Mouse (Mus musculus): ENCODE data around the gene Cops2. TPM values are rescaled to one million over a fixed set of nuclear protein-coding genes. Genes with fewer than 3 reads are reported as not detected.

The Cops2 gene
- total RNA-seq, 1 experiment: 114 TPM

DNA sequence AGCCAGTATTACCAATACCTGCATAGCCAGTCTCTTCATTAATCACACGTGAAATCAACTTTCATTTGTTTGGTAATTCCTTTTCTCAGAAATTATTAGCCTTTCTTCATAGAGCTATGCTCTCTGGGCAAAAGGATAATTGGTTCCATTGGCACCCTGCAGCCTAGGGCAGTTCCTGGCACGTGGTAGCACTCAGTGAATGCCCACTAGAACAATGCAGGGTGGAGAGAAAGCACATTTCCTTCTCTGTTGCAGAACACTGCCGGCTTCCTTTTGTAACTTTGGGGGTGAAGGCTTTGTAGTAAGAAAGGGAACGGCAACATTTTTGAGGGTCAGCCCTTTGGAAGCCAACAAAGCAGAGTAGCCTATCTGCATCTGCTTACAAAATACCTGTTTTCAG is 32.7 kb downstream of the Cops2 start:
- Histone ChIP-seq H3K4me3 (ENCODE audit: insufficient read depth in 1 of 2, low read depth in 1 of 2, low read length in 2 of 2, poor library complexity in 1 of 2, severe bottlenecking in 1 of 2) (no peak overlapping the region), H3K9me3 (ENCODE audit: control insufficient read depth, insufficient read depth, low read depth, low read length) (no peaks in the 10 kb centered on the region), H3K4me1 (ENCODE audit: control insufficient read depth in 2 of 2, insufficient read depth in 2 of 2, low read length in 2 of 2, poor library complexity in 1 of 2) (no peaks in the 10 kb centered on the region), H3K27ac (ENCODE audit: insufficient read depth, low read depth, low read length, poor library complexity, severe bottlenecking) (no peak overlapping the region), H3K9ac (ENCODE audit: insufficient read depth, low read depth, low read length, poor library complexity, severe bottlenecking) (no peak overlapping the region; the same call in 1 of the 2 replicates), H3K36me3 (ENCODE audit: control insufficient read depth, insufficient read depth, low read length, poor library complexity, severe bottlenecking) (no peaks in the 10 kb centered on the region)
- no peak for DNase-seq (ENCODE audit: low read depth, low spot score)
- TF ChIP-seq MAFK (IDR thresholded peaks at IDR 0.05; ENCODE audit: insufficient read depth, low read depth, low read length) (no peak), HCFC1 (IDR thresholded peaks at IDR 0.05; ENCODE audit: borderline replicate concordance, insufficient read depth, low read length) (no peak), ZC3H11A (IDR thresholded peaks at IDR 0.05; ENCODE audit: borderline replicate concordance, low read depth, low read length) (no peak), CHD2 (IDR thresholded peaks at IDR 0.05; ENCODE audit: low read depth, low read length) (no peak), ZNF384 (IDR thresholded peaks at IDR 0.05; ENCODE audit: low read depth, low read length) (no peak)
- in situ Hi-C loops (cut with MboI; ENCODE audit: low sequenced_read_pairs in 2 of 2, unreplicated experiment in 2 of 2): no loop called here

DNA sequence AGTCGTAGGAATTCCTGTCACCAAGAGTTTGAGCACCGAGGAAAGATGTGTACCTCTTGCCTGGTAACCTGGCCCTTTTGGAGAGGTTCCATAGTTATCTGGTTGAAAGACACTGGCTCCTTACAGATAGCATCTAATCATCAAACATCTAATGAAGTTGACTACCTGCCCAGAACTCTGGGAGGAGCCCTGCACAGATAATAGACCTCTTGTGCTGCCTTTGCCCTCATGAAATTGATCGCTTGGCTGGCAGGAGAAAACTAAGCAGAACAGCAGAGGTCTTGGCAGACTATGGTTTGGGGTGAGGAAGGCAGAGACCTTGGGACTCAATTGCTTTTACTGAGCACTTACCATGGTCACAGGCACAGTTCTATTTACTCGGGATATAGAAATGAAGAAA is 38.5 kb downstream of the Cops2 start:
- DNase-seq (ENCODE audit: low read depth, low spot score): no peak
- H3K27ac ChIP-seq (ENCODE audit: insufficient read depth, low read depth, low read length, poor library complexity, severe bottlenecking): no peak overlapping the region
- no peaks in the 10 kb centered on the region for H3K4me1 ChIP-seq (ENCODE audit: control insufficient read depth in 2 of 2, insufficient read depth in 2 of 2, low read length in 2 of 2, poor library complexity in 1 of 2)
- H3K36me3 ChIP-seq (ENCODE audit: control insufficient read depth, insufficient read depth, low read length, poor library complexity, severe bottlenecking): no peaks in the 10 kb centered on the region
- H3K9me3 ChIP-seq (ENCODE audit: control insufficient read depth, insufficient read depth, low read depth, low read length): no peaks in the 10 kb centered on the region
- H3K9ac ChIP-seq (ENCODE audit: insufficient read depth, low read depth, low read length, poor library complexity, severe bottlenecking): no peak overlapping the region
- in situ Hi-C loops (cut with MboI; ENCODE audit: low sequenced_read_pairs in 2 of 2, unreplicated experiment in 2 of 2): no loop called here
- TF ChIP-seq CHD2 (IDR thresholded peaks at IDR 0.05; ENCODE audit: low read depth, low read length): no peak
- TF ChIP-seq ZNF384 (IDR thresholded peaks at IDR 0.05; ENCODE audit: low read depth, low read length): no peak
- no peak for TF ChIP-seq MAFK (IDR thresholded peaks at IDR 0.05; ENCODE audit: insufficient read depth, low read depth, low read length)
- no peak for TF ChIP-seq ZC3H11A (IDR thresholded peaks at IDR 0.05; ENCODE audit: borderline replicate concordance, low read depth, low read length)
- no peak for TF ChIP-seq HCFC1 (IDR thresholded peaks at IDR 0.05; ENCODE audit: borderline replicate concordance, insufficient read depth, low read length)
- H3K4me3 ChIP-seq (ENCODE audit: insufficient read depth in 1 of 2, low read depth in 1 of 2, low read length in 2 of 2, poor library complexity in 1 of 2, severe bottlenecking in 1 of 2): no peak overlapping the region

DNA sequence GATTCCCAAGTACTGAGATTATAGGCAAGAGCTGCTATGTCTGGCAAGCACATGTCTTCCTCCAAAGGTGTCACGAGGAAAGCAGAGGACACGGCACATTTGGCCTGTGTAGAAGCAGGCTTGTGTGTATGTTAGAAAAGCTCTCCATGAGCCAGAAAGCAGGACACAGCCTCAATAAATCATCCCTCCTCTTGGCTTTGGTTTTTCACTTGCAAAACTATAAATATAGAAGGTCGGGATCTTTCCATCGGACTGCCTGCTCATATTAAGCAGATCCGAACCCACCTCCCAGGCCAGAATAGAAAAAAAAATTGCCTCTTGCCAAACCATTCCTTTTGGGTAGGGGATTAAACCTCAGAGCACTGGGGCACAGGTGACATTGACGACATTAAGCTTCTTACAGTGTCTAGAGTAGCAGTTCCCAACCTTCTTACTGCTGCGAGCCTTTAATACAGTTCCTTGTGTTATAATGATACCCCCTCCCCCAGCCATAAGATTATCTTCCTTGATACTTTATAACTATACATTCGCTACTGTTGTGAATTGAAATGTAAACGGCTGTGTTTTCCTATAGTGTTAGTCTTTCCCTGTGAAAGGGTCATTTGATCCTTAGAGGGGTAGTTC is 44.9 kb downstream of the Cops2 start:
- no peak overlapping the region for H3K4me3 ChIP-seq (ENCODE audit: insufficient read depth in 1 of 2, low read depth in 1 of 2, low read length in 2 of 2, poor library complexity in 1 of 2, severe bottlenecking in 1 of 2)
- H3K4me1 ChIP-seq (ENCODE audit: control insufficient read depth in 2 of 2, insufficient read depth in 2 of 2, low read length in 2 of 2, poor library complexity in 1 of 2): no peaks in the 10 kb centered on the region
- DNase-seq (ENCODE audit: low read depth, low spot score): no peak
- H3K36me3 ChIP-seq (ENCODE audit: control insufficient read depth, insufficient read depth, low read length, poor library complexity, severe bottlenecking): no peaks in the 10 kb centered on the region
- H3K27ac ChIP-seq (ENCODE audit: insufficient read depth, low read depth, low read length, poor library complexity, severe bottlenecking): no peak overlapping the region
- no peaks in the 10 kb centered on the region for H3K9me3 ChIP-seq (ENCODE audit: control insufficient read depth, insufficient read depth, low read depth, low read length)
- no peak overlapping the region for H3K9ac ChIP-seq (ENCODE audit: insufficient read depth, low read depth, low read length, poor library complexity, severe bottlenecking)
- in situ Hi-C loops (cut with MboI; ENCODE audit: low sequenced_read_pairs in 2 of 2, unreplicated experiment in 2 of 2): no loop called here
- TF ChIP-seq ZC3H11A (IDR thresholded peaks at IDR 0.05; ENCODE audit: borderline replicate concordance, low read depth, low read length) (no peak), MAFK (IDR thresholded peaks at IDR 0.05; ENCODE audit: insufficient read depth, low read depth, low read length) (no peak), HCFC1 (IDR thresholded peaks at IDR 0.05; ENCODE audit: borderline replicate concordance, insufficient read depth, low read length) (no peak), ZNF384 (IDR thresholded peaks at IDR 0.05; ENCODE audit: low read depth, low read length) (no peak), CHD2 (IDR thresholded peaks at IDR 0.05; ENCODE audit: low read depth, low read length) (no peak)

DNA sequence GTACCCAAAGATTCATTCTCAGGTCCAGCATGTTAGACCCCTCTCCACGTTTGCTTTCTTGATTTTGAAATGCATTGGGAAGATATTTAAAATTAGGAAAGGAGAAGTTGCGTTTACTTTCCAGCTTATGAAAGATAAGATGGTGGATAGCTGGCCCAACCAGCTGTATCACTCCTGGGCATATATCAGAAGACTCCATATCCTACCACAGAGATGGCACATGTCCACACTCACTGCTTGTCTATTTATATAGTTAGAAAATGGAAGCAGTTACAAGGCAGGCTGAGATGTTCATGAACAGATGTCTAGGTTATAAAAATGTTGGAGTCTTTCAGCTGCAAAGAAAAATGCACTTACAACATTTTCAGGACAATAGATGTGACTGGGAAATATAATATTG is 47.6 kb downstream of the Cops2 start:
- Histone ChIP-seq H3K27ac (ENCODE audit: insufficient read depth, low read depth, low read length, poor library complexity, severe bottlenecking) (no peak overlapping the region), H3K4me1 (ENCODE audit: control insufficient read depth in 2 of 2, insufficient read depth in 2 of 2, low read length in 2 of 2, poor library complexity in 1 of 2) (no peaks in the 10 kb centered on the region), H3K36me3 (ENCODE audit: control insufficient read depth, insufficient read depth, low read length, poor library complexity, severe bottlenecking) (no peaks in the 10 kb centered on the region), H3K4me3 (ENCODE audit: insufficient read depth in 1 of 2, low read depth in 1 of 2, low read length in 2 of 2, poor library complexity in 1 of 2, severe bottlenecking in 1 of 2) (no peak overlapping the region), H3K9me3 (ENCODE audit: control insufficient read depth, insufficient read depth, low read depth, low read length) (no peaks in the 10 kb centered on the region), H3K9ac (ENCODE audit: insufficient read depth, low read depth, low read length, poor library complexity, severe bottlenecking) (no peak overlapping the region)
- in situ Hi-C loops (cut with MboI; ENCODE audit: low sequenced_read_pairs in 2 of 2, unreplicated experiment in 2 of 2): no loop called here
- no peak for DNase-seq (ENCODE audit: low read depth, low spot score)
- no peak for TF ChIP-seq ZC3H11A (IDR thresholded peaks at IDR 0.05; ENCODE audit: borderline replicate concordance, low read depth, low read length)
- no peak for TF ChIP-seq HCFC1 (IDR thresholded peaks at IDR 0.05; ENCODE audit: borderline replicate concordance, insufficient read depth, low read length)
- no peak for TF ChIP-seq MAFK (IDR thresholded peaks at IDR 0.05; ENCODE audit: insufficient read depth, low read depth, low read length)
- no peak for TF ChIP-seq CHD2 (IDR thresholded peaks at IDR 0.05; ENCODE audit: low read depth, low read length)
- TF ChIP-seq ZNF384 (IDR thresholded peaks at IDR 0.05; ENCODE audit: low read depth, low read length): no peak
